ENCODE assay signal across 26 mouse cellular contexts in genomic region chr8:118884988-118885387, GRCm38 (mm10).
DNase-seq lines count a peak whose midpoint lies in the region; ATAC-seq and TF ChIP-seq lines count a peak whose summit lies in the region.
"Had no signal": no experiment of that assay in that cellular context is flagged by ENCODE, and none has a peak within 500 bp of the region (broad histone marks: within the 10 kb centered on the region; RNA-seq: fewer than 3 reads in every experiment).

No protein-coding gene starts in this region.

- no peak for DNase-seq in kidney, postnatal 4 days
- peak; percentile 43 for DNase-seq in embryonic facial prominence, embryonic 11.5 days (ENCODE audit: low spot score)
- no peak for DNase-seq in adrenal gland, adult (ENCODE audit: inconsistent age in 2 of 2, low spot score in 1 of 2)
- no peak for DNase-seq in adrenal gland, postnatal 14 days
- no peak for DNase-seq in forebrain, postnatal 0 days
- DNase-seq: adrenal gland, postnatal 36 days; cerebellum, adult 9-11 months; gastrocnemius, postnatal 10 days; heart, postnatal 14 days; kidney, adult 8-10 months; lung, adult 18-20 months; lung, postnatal 10 days; right cerebral cortex, postnatal 14 days; thymus, adult 2 months; thymus, postnatal 4 days had no signal

- H3K9me3 ChIP-seq in kidney, embryonic 15.5 days (replicated peaks): no peaks in the 10 kb centered on the region
- no peaks in the 10 kb centered on the region for H3K9me3 ChIP-seq in embryonic facial prominence, embryonic 11.5 days (replicated peaks; ENCODE audit: control insufficient read depth, low read length)
- no peaks in the 10 kb centered on the region for H3K9me3 ChIP-seq in limb, embryonic 13.5 days
- H3K9me3 ChIP-seq in neural tube, embryonic 14.5 days (ENCODE audit: control insufficient read depth, low read length): no peaks in the 10 kb centered on the region
- no peaks in the 10 kb centered on the region for H3K9me3 ChIP-seq in forebrain, postnatal 0 days (ENCODE audit: low read length)
- H3K9me3 ChIP-seq: embryonic facial prominence, embryonic 12.5 days; heart, embryonic 13.5 days; hindbrain, embryonic 13.5 days; midbrain, embryonic 13.5 days had no signal

- WGBS in kidney, embryonic 15.5 days: 23% methylated on average over 11 of the region's 11 CpGs
- WGBS in embryonic facial prominence, embryonic 11.5 days: 60% methylated on average over 11 of the region's 11 CpGs
- WGBS in limb, embryonic 13.5 days: 13% methylated on average over 11 of the region's 11 CpGs
- 31% methylated on average over 11 of the region's 11 CpGs for WGBS in neural tube, embryonic 14.5 days
- 77% methylated on average over 11 of the region's 11 CpGs for WGBS in forebrain, postnatal 0 days

- no peak overlapping the region for H3K4me3 ChIP-seq in kidney, embryonic 15.5 days (replicated peaks)
- H3K4me3 ChIP-seq in embryonic facial prominence, embryonic 11.5 days (ENCODE audit: low read depth, low read length): no peak overlapping the region
- no peak overlapping the region for H3K4me3 ChIP-seq in limb, embryonic 13.5 days
- no peak overlapping the region for H3K4me3 ChIP-seq in neural tube, embryonic 14.5 days (ENCODE audit: low read depth, low read length)
- no peak overlapping the region for H3K4me3 ChIP-seq in forebrain, postnatal 0 days (ENCODE audit: low read depth, low read length)
- H3K4me3 ChIP-seq: embryonic facial prominence, embryonic 12.5 days; heart, embryonic 13.5 days; hindbrain, embryonic 13.5 days; left cerebral cortex, adult 2 months; liver, embryonic 12.5 days; midbrain, embryonic 13.5 days had no signal

- no peak overlapping the region for H3K9ac ChIP-seq in kidney, embryonic 15.5 days
- no peak overlapping the region for H3K9ac ChIP-seq in embryonic facial prominence, embryonic 11.5 days (replicated peaks; ENCODE audit: low read length)
- no peak overlapping the region for H3K9ac ChIP-seq in limb, embryonic 13.5 days
- no peak overlapping the region for H3K9ac ChIP-seq in neural tube, embryonic 14.5 days (replicated peaks; ENCODE audit: low read depth, low read length)
- no peak overlapping the region for H3K9ac ChIP-seq in forebrain, postnatal 0 days
- H3K9ac ChIP-seq: embryonic facial prominence, embryonic 12.5 days; heart, embryonic 13.5 days; hindbrain, embryonic 13.5 days; liver, embryonic 12.5 days; midbrain, embryonic 13.5 days had no signal

- no peaks in the 10 kb centered on the region for H3K36me3 ChIP-seq in kidney, embryonic 15.5 days
- no peaks in the 10 kb centered on the region for H3K36me3 ChIP-seq in embryonic facial prominence, embryonic 11.5 days (replicated peaks; ENCODE audit: control insufficient read depth, insufficient read depth, low read depth, low read length)
- no peaks in the 10 kb centered on the region for H3K36me3 ChIP-seq in limb, embryonic 13.5 days
- H3K36me3 ChIP-seq in neural tube, embryonic 14.5 days (ENCODE audit: control insufficient read depth, insufficient read depth, low read length): no peaks in the 10 kb centered on the region
- H3K36me3 ChIP-seq in forebrain, postnatal 0 days (ENCODE audit: insufficient read depth): no peaks in the 10 kb centered on the region
- H3K36me3 ChIP-seq: embryonic facial prominence, embryonic 12.5 days; heart, embryonic 13.5 days; hindbrain, embryonic 13.5 days; liver, embryonic 12.5 days; midbrain, embryonic 13.5 days had no signal

- no peak overlapping the region for H3K27ac ChIP-seq in kidney, embryonic 15.5 days
- no peak overlapping the region for H3K27ac ChIP-seq in embryonic facial prominence, embryonic 11.5 days (replicated peaks; ENCODE audit: low read depth, low read length)
- H3K27ac ChIP-seq in limb, embryonic 13.5 days: no peak overlapping the region
- peak overlapping the region; percentile 45 for H3K27ac ChIP-seq in neural tube, embryonic 14.5 days (ENCODE audit: low read depth, low read length)
- H3K27ac ChIP-seq in forebrain, postnatal 0 days (ENCODE audit: low read depth, low read length): no peak overlapping the region
- H3K27ac ChIP-seq: embryonic facial prominence, embryonic 12.5 days; heart, embryonic 13.5 days; hindbrain, embryonic 13.5 days; left cerebral cortex, adult 2 months; liver, embryonic 12.5 days; midbrain, embryonic 13.5 days; stomach, postnatal 0 days had no signal

- peak overlapping the region; percentile 14 for H3K4me2 ChIP-seq in kidney, embryonic 15.5 days
- no peak overlapping the region for H3K4me2 ChIP-seq in embryonic facial prominence, embryonic 11.5 days (ENCODE audit: low read depth, low read length)
- H3K4me2 ChIP-seq in limb, embryonic 13.5 days (replicated peaks): peak overlapping the region; percentile 46
- H3K4me2 ChIP-seq in neural tube, embryonic 14.5 days (ENCODE audit: low read depth, low read length): no peak overlapping the region
- H3K4me2 ChIP-seq in forebrain, postnatal 0 days (ENCODE audit: low read depth): no peak overlapping the region
- H3K4me2 ChIP-seq: embryonic facial prominence, embryonic 12.5 days; heart, embryonic 13.5 days; hindbrain, embryonic 13.5 days; liver, embryonic 12.5 days; midbrain, embryonic 13.5 days had no signal

- no peak for TF ChIP-seq CTCF in forebrain, postnatal 0 days (IDR thresholded peaks at IDR 0.05; ENCODE audit: low read depth)

- H3K4me1 ChIP-seq in kidney, embryonic 15.5 days: peaks cover 7% of the 10 kb centered on the region; the same call in 1 of the 2 replicates
- no peaks in the 10 kb centered on the region for H3K4me1 ChIP-seq in embryonic facial prominence, embryonic 11.5 days (ENCODE audit: control insufficient read depth, insufficient read depth, low read length)
- H3K4me1 ChIP-seq in limb, embryonic 13.5 days: peaks cover 17% of the 10 kb centered on the region
- peaks cover 11% of the 10 kb centered on the region; the same call in 1 of the 2 replicates for H3K4me1 ChIP-seq in neural tube, embryonic 14.5 days (ENCODE audit: control insufficient read depth, insufficient read depth, low read length)
- H3K4me1 ChIP-seq in forebrain, postnatal 0 days (ENCODE audit: insufficient read depth): 0 out of 2 replicates have a peak, but pooled peaks cover 8% of the 10 kb centered on the region
- H3K4me1 ChIP-seq: embryonic facial prominence, embryonic 12.5 days; heart, embryonic 13.5 days; liver, embryonic 12.5 days; midbrain, embryonic 13.5 days had no signal

- ATAC-seq in kidney, embryonic 15.5 days (replicated peaks; ENCODE audit: low FRiP score): no peak
- ATAC-seq in embryonic facial prominence, embryonic 11.5 days (replicated peaks; ENCODE audit: insufficient number of reproducible peaks, low FRiP score, low TSS enrichment, low read depth): no peak
- no peak; the same call in 1 of the 2 replicates for ATAC-seq in limb, embryonic 13.5 days (ENCODE audit: low FRiP score, low read depth)
- ATAC-seq in neural tube, embryonic 14.5 days (ENCODE audit: low read depth): no peak
- ATAC-seq in forebrain, postnatal 0 days: no peak
- ATAC-seq: CD4-positive, CD25-positive, alpha-beta regulatory T cell, adult 4 months; liver, embryonic 12.5 days; midbrain, embryonic 13.5 days had no signal

- H3K27me3 ChIP-seq in kidney, embryonic 15.5 days: no peaks in the 10 kb centered on the region
- H3K27me3 ChIP-seq in embryonic facial prominence, embryonic 11.5 days (ENCODE audit: control insufficient read depth, insufficient read depth, low read length): no peaks in the 10 kb centered on the region
- peaks cover 8% of the 10 kb centered on the region; the same call in 1 of the 2 replicates for H3K27me3 ChIP-seq in limb, embryonic 13.5 days
- no peaks in the 10 kb centered on the region for H3K27me3 ChIP-seq in neural tube, embryonic 14.5 days (ENCODE audit: control insufficient read depth, insufficient read depth, low read length)
- no peaks in the 10 kb centered on the region for H3K27me3 ChIP-seq in forebrain, postnatal 0 days (ENCODE audit: insufficient read depth, low read length)
- H3K27me3 ChIP-seq: embryonic facial prominence, embryonic 12.5 days; heart, embryonic 13.5 days; hindbrain, embryonic 13.5 days; liver, embryonic 12.5 days; midbrain, embryonic 13.5 days had no signal

Comparison
In these comparisons a context has a peak if more than half of its experiments do, and no peak if none do; other contexts are left out.
1. H3K4me2 ChIP-seq: peak in kidney, embryonic 15.5 days (single experiment) and limb, embryonic 13.5 days (single experiment); none in embryonic facial prominence, embryonic 11.5 days (single experiment), neural tube, embryonic 14.5 days (single experiment) and forebrain, postnatal 0 days (single experiment).